Mouse (Mus musculus) liver, postnatal 0 days (tissue): ENCODE results near the gene Dpm1.

Experiments
- CTCF ChIP-seq: sonication (generic); IDR thresholded peaks from 2 replicates; pipeline ENCODE4 v1.5.1; 2016; ENCODE audit warnings: antibody characterized with exemption, low read depth
- EP300 ChIP-seq: IDR thresholded peaks from 2 replicates; pipeline ENCODE4 v1.6.1; 2016; ENCODE audit warnings: antibody characterized with exemption, low read depth, mild to moderate bottlenecking

- TF ChIP-seq EP300 (no peak), CTCF (no peak)
Observed at GRCm38 (mm10) chr2:168257188-168257587, 26.8 kb upstream of the Dpm1 start.
